In the genomic region with DNA sequence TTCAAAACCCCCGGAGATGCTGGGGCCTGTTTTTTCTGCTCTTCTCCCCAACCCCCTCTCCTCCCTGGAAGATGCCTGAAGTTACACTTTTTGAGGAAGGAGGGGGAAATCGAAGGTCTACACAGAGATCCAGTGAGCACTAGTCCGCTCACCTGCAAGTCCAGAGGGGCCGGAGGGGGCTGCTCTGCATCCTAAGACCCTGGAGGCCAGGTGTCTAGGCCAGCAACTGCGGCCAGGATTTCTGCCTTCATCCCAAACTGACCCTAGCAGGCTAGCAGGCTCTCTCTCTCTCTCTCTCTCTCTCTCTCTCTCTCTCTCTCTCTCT, we compare ENCODE assay signal across 8 mouse cellular contexts. TPM values are rescaled to one million over a fixed set of nuclear protein-coding genes. Genes with fewer than 3 reads are reported as not detected.
DNase-seq lines count a peak whose midpoint lies in the region; ATAC-seq and TF ChIP-seq lines count a peak whose summit lies in the region.

No protein-coding gene starts in this region.

- TF ChIP-seq POLR2A in testis, adult 2 months (IDR thresholded peaks at IDR 0.05; ENCODE audit: control insufficient read depth, low read depth, low read length): no peak

- no peak; the same call in 1 of the 2 replicates for ATAC-seq in frontal cortex, adult (ENCODE audit: low TSS enrichment)
- ATAC-seq in limb, embryonic 13.5 days (ENCODE audit: low FRiP score, low read depth): peak; percentile 10; the same call in 1 of the 2 replicates
- ATAC-seq in stomach, embryonic 16.5 days (ENCODE audit: insufficient read depth, low FRiP score): no peak

- DNase-seq in frontal cortex, postnatal 36 days (ENCODE audit: low spot score in 2 of 2): peak; percentile 26 to 29
- no peak for DNase-seq in testis, postnatal 14 days (ENCODE audit: low spot score)
- DNase-seq in ovary, postnatal 14 days (ENCODE audit: low spot score): no peak
- DNase-seq in c-Kit-positive CD71-positive TER-119-positive erythroid progenitor cells, embryonic 14.5 days (ENCODE audit: low spot score): no peak

- H3K9me3 ChIP-seq in limb, embryonic 13.5 days: no peaks in the 10 kb centered on the region
- H3K9me3 ChIP-seq in stomach, embryonic 16.5 days (replicated peaks; ENCODE audit: control insufficient read depth, low read length): no peaks in the 10 kb centered on the region

- peak overlapping the region; percentile 86 for H3K4me2 ChIP-seq in limb, embryonic 13.5 days (replicated peaks)
- H3K4me2 ChIP-seq in stomach, embryonic 16.5 days (ENCODE audit: low read depth, low read length): peak overlapping the region; percentile 98

- WGBS in limb, embryonic 13.5 days: 5% methylated on average over 5 of the region's 5 CpGs
- WGBS in stomach, embryonic 16.5 days: 6% methylated on average over 5 of the region's 5 CpGs

- H3K27me3 ChIP-seq in testis, adult 2 months (ENCODE audit: control insufficient read depth, insufficient read depth, low read length): no peaks in the 10 kb centered on the region; the same call in 1 of the 2 replicates
- H3K27me3 ChIP-seq in limb, embryonic 13.5 days: peaks cover 8% of the 10 kb centered on the region
- no peaks in the 10 kb centered on the region for H3K27me3 ChIP-seq in stomach, embryonic 16.5 days (ENCODE audit: control insufficient read depth, insufficient read depth, low read length)

- H3K4me1 ChIP-seq in testis, adult 2 months (ENCODE audit: control insufficient read depth, insufficient read depth, low read length): peaks cover 6% of the 10 kb centered on the region
- H3K4me1 ChIP-seq in limb, embryonic 13.5 days: peaks cover 21% of the 10 kb centered on the region
- H3K4me1 ChIP-seq in stomach, embryonic 16.5 days (ENCODE audit: control insufficient read depth, insufficient read depth, low read length): peaks cover 9% of the 10 kb centered on the region; the same call in 1 of the 2 replicates

- H3K9ac ChIP-seq in limb, embryonic 13.5 days: peak overlapping the region; percentile 82
- H3K9ac ChIP-seq in stomach, embryonic 16.5 days (ENCODE audit: low read length): peak overlapping the region; percentile 88

- peak overlapping the region; percentile 74 for H3K4me3 ChIP-seq in testis, adult 2 months (ENCODE audit: control insufficient read depth, low read depth, low read length)
- peak overlapping the region; percentile 69 for H3K4me3 ChIP-seq in limb, embryonic 13.5 days
- H3K4me3 ChIP-seq in stomach, embryonic 16.5 days (replicated peaks; ENCODE audit: low read length): peak overlapping the region; percentile 81

- no peak overlapping the region for H3K27ac ChIP-seq in testis, adult 2 months (ENCODE audit: control insufficient read depth, insufficient read depth, low read depth, low read length)
- H3K27ac ChIP-seq in limb, embryonic 13.5 days: peak overlapping the region; percentile 77; the same call in 1 of the 2 replicates
- peak overlapping the region; percentile 79; the same call in 1 of the 2 replicates for H3K27ac ChIP-seq in stomach, embryonic 16.5 days (ENCODE audit: low read length)

- TF ChIP-seq CTCF in testis, adult 2 months (IDR thresholded peaks at IDR 0.05; ENCODE audit: control insufficient read depth, insufficient read depth, insufficient replicate concordance, low read depth, low read length): no peak

- H3K36me3 ChIP-seq in testis, adult 2 months (ENCODE audit: control insufficient read depth, insufficient read depth, low read length): no peaks in the 10 kb centered on the region
- H3K36me3 ChIP-seq in limb, embryonic 13.5 days: no peaks in the 10 kb centered on the region
- H3K36me3 ChIP-seq in stomach, embryonic 16.5 days (ENCODE audit: control insufficient read depth, insufficient read depth, low read length): no peaks in the 10 kb centered on the region

RNA-seq across cellular contexts. Expression of a gene that starts 0.8 kb away (rescaled TPM):
- 13.0 and 14.7 TPM in 2 replicates for polyA plus RNA-seq in testis, adult 2 months (2012; rRNA removed)
- polyA plus RNA-seq in limb, embryonic 13.5 days (2015; fragmentation: Nextera tagmentation; extraction: Ambion mirVana): 15.6 and 18.4 TPM in 2 replicates
- 13.3 and 14.8 TPM in 2 replicates for polyA plus RNA-seq in stomach, embryonic 16.5 days (2015; fragmentation: Nextera tagmentation; extraction: Ambion mirVana)

Comparison
In these comparisons a context has a peak if more than half of its experiments do, and no peak if none do; other contexts are left out.
1. DNase-seq: peak in frontal cortex, postnatal 36 days (2 of 2); none in testis, postnatal 14 days (single experiment), ovary, postnatal 14 days (single experiment) and c-Kit-positive CD71-positive TER-119-positive erythroid progenitor cells, embryonic 14.5 days (single experiment).
2. Peak in every context shown above with its lines, with median percentiles within 50 percentile points of each other: H3K4me3 ChIP-seq.